15 mouse cellular contexts compared by ENCODE assay signal in the genomic region with DNA sequence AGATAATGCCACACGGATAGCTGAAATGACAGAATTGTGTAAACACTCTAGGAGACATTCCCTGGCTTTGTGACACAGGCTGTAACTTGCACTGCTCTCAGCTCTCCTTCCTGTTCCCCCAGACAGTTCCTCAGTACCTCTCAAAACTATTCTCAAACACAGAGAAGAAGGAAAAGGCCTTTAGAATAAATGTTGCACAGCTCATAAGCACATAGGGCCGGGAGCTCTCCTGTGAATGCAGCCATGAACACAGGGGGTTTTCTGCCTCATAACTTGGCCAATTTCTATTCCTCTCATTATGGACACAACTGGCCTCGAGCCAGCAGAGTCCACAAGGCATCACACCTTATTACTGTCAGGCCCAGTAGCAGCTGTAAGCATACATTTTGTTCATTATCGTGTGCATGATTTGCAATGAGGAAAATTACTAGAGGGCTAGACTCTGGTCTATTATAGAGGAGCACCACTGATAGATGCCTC. TPM values are rescaled to one million over a fixed set of nuclear protein-coding genes. Genes with fewer than 3 reads are reported as not detected.
A peak's percentile ranks its signal among the peaks of the same experiment; 100 is the strongest.
DNase-seq lines count a peak whose midpoint lies in the region; ATAC-seq and TF ChIP-seq lines count a peak whose summit lies in the region.
"Had no signal": no experiment of that assay in that cellular context is flagged by ENCODE, and none has a peak within 500 bp of the region (broad histone marks: within the 10 kb centered on the region; RNA-seq: fewer than 3 reads in every experiment).

No protein-coding gene starts in this region.

- ATAC-seq in midbrain, embryonic 13.5 days, result peak; percentile 75
- no peak for ATAC-seq in midbrain, embryonic 11.5 days (ENCODE audit: low FRiP score)
- ATAC-seq in hindbrain, postnatal 0 days, result peak; percentile 84
- ATAC-seq: intestine, postnatal 0 days; liver, embryonic 12.5 days had no signal

- no peak overlapping the region for H3K4me2 ChIP-seq in midbrain, embryonic 13.5 days (replicated peaks)
- no peak overlapping the region for H3K4me2 ChIP-seq in midbrain, embryonic 11.5 days
- H3K4me2 ChIP-seq in hindbrain, postnatal 0 days (ENCODE audit: low read depth, low read length), result no peak overlapping the region
- H3K4me2 ChIP-seq: embryonic facial prominence, embryonic 15.5 days; liver, embryonic 12.5 days had no signal

- H3K27me3 ChIP-seq in midbrain, embryonic 13.5 days, result no peaks in the 10 kb centered on the region
- H3K27me3 ChIP-seq in midbrain, embryonic 11.5 days (ENCODE audit: control insufficient read depth, insufficient read depth, low read length), result no peaks in the 10 kb centered on the region
- no peaks in the 10 kb centered on the region for H3K27me3 ChIP-seq in hindbrain, postnatal 0 days (ENCODE audit: insufficient read depth, low read length)
- H3K27me3 ChIP-seq in limb, embryonic 10.5 days (ENCODE audit: low read depth, poor library complexity, severe bottlenecking), result no peaks in the 10 kb centered on the region
- H3K27me3 ChIP-seq: embryonic facial prominence, embryonic 15.5 days; liver, embryonic 12.5 days; megakaryocyte, embryonic 14.5 days had no signal

- H3K36me3 ChIP-seq in midbrain, embryonic 13.5 days, result no peaks in the 10 kb centered on the region
- no peaks in the 10 kb centered on the region for H3K36me3 ChIP-seq in midbrain, embryonic 11.5 days (ENCODE audit: control insufficient read depth, insufficient read depth, low read length)
- no peaks in the 10 kb centered on the region for H3K36me3 ChIP-seq in hindbrain, postnatal 0 days (ENCODE audit: insufficient read depth, low read length)
- H3K36me3 ChIP-seq in limb, embryonic 10.5 days, result no peaks in the 10 kb centered on the region
- H3K36me3 ChIP-seq: embryonic facial prominence, embryonic 15.5 days; liver, embryonic 12.5 days had no signal

- no peaks in the 10 kb centered on the region for H3K9me3 ChIP-seq in midbrain, embryonic 13.5 days
- H3K9me3 ChIP-seq in midbrain, embryonic 11.5 days (ENCODE audit: control insufficient read depth, low read length), result no peaks in the 10 kb centered on the region
- H3K9me3 ChIP-seq in hindbrain, postnatal 0 days (ENCODE audit: low read length), result no peaks in the 10 kb centered on the region
- H3K9me3 ChIP-seq in limb, embryonic 10.5 days (replicated peaks), result no peaks in the 10 kb centered on the region
- H3K9me3 ChIP-seq: embryonic facial prominence, embryonic 15.5 days; liver, embryonic 12.5 days; megakaryocyte, embryonic 14.5 days had no signal

- 65% methylated on average over 4 of the region's 4 CpGs for WGBS in midbrain, embryonic 13.5 days
- WGBS in midbrain, embryonic 11.5 days, result 73% methylated on average over 4 of the region's 4 CpGs
- WGBS in hindbrain, postnatal 0 days, result 30% methylated on average over 4 of the region's 4 CpGs
- WGBS in limb, embryonic 10.5 days, result 85% methylated on average over 4 of the region's 4 CpGs

- no peak overlapping the region for H3K9ac ChIP-seq in midbrain, embryonic 13.5 days (replicated peaks)
- H3K9ac ChIP-seq in midbrain, embryonic 11.5 days (ENCODE audit: low read length), result no peak overlapping the region
- H3K9ac ChIP-seq in hindbrain, postnatal 0 days (replicated peaks; ENCODE audit: low read length), result no peak overlapping the region
- H3K9ac ChIP-seq: embryonic facial prominence, embryonic 15.5 days; liver, embryonic 12.5 days had no signal

- DNase-seq in cerebellum, postnatal 14 days, result peak; percentile 66 to 78
- DNase-seq in cerebellum, adult 18-20 months, result no peak
- no peak for DNase-seq in midbrain, embryonic 11.5 days (ENCODE audit: low spot score, missing footprints)
- peak; percentile 85 for DNase-seq in hindbrain, postnatal 0 days (ENCODE audit: low spot score)
- DNase-seq in retina, embryonic 14.5 days (ENCODE audit: low spot score), result peak; percentile 25
- no peak for DNase-seq in limb, embryonic 10.5 days (ENCODE audit: low spot score)
- no peak for DNase-seq in frontal cortex, postnatal 14 days (ENCODE audit: low spot score in 2 of 2)
- DNase-seq: gastrocnemius, postnatal 25 days; kidney, postnatal 14 days; spleen, adult 18-20 months had no signal

- peak overlapping the region; percentile 54 for H3K27ac ChIP-seq in midbrain, embryonic 13.5 days
- H3K27ac ChIP-seq in midbrain, embryonic 11.5 days (ENCODE audit: low read depth, low read length), result no peak overlapping the region
- peak overlapping the region; percentile 76 for H3K27ac ChIP-seq in hindbrain, postnatal 0 days
- no peak overlapping the region for H3K27ac ChIP-seq in limb, embryonic 10.5 days
- H3K27ac ChIP-seq: embryonic facial prominence, embryonic 15.5 days; liver, embryonic 12.5 days had no signal

- H3K4me1 ChIP-seq in midbrain, embryonic 13.5 days (replicated peaks), result 0 out of 2 replicates have a peak, but pooled peaks cover 14% of the 10 kb centered on the region
- peaks cover 6% of the 10 kb centered on the region for H3K4me1 ChIP-seq in midbrain, embryonic 11.5 days (ENCODE audit: control insufficient read depth, insufficient read depth, low read length)
- peaks cover 13% of the 10 kb centered on the region for H3K4me1 ChIP-seq in hindbrain, postnatal 0 days (ENCODE audit: insufficient read depth, low read length)
- no peaks in the 10 kb centered on the region for H3K4me1 ChIP-seq in limb, embryonic 10.5 days

- no peak for TF ChIP-seq CTCF in hindbrain, postnatal 0 days (IDR thresholded peaks at IDR 0.05; ENCODE audit: low read depth)

- H3K4me3 ChIP-seq in midbrain, embryonic 13.5 days (replicated peaks), result no peak overlapping the region
- no peak overlapping the region for H3K4me3 ChIP-seq in midbrain, embryonic 11.5 days (ENCODE audit: low read depth, low read length)
- no peak overlapping the region for H3K4me3 ChIP-seq in hindbrain, postnatal 0 days (ENCODE audit: low read length)
- H3K4me3 ChIP-seq in limb, embryonic 10.5 days, result no peak overlapping the region
- H3K4me3 ChIP-seq: embryonic facial prominence, embryonic 15.5 days; liver, embryonic 12.5 days; megakaryocyte, embryonic 14.5 days had no signal

RNA-seq across cellular contexts. Expression of a gene that starts 9.2 kb away (rescaled TPM):
- polyA plus RNA-seq in midbrain, embryonic 13.5 days (2015; fragmentation: Nextera tagmentation; extraction: Ambion mirVana), result 0.81 and 0.82 TPM in 2 replicates
- polyA plus RNA-seq in midbrain, embryonic 11.5 days (2014; fragmentation: Nextera tagmentation; extraction: Ambion mirVana), result 2.4 and 2.8 TPM in 2 replicates
- total RNA-seq in hindbrain, postnatal 0 days (2014; rRNA removed), result 0.29 and 0.78 TPM in 2 replicates
- 0.42 and 0.54 TPM in 2 replicates for polyA plus RNA-seq in hindbrain, postnatal 0 days (2015; fragmentation: Nextera tagmentation; extraction: Ambion mirVana)
- polyA plus RNA-seq in limb, embryonic 10.5 days (2016; fragmentation: Nextera tagmentation; extraction: Ambion mirVana), result 1.1 and 1.6 TPM in 2 replicates

Comparison
In these comparisons a context has a peak if more than half of its experiments do, and no peak if none do; other contexts are left out.
1. DNase-seq: peak in cerebellum, postnatal 14 days (2 of 2), hindbrain, postnatal 0 days (single experiment) and retina, embryonic 14.5 days (single experiment); none in cerebellum, adult 18-20 months (0 of 2), midbrain, embryonic 11.5 days (single experiment), limb, embryonic 10.5 days (single experiment) and frontal cortex, postnatal 14 days (0 of 2).
2. H3K27ac ChIP-seq: peak in midbrain, embryonic 13.5 days (single experiment) and hindbrain, postnatal 0 days (single experiment); none in midbrain, embryonic 11.5 days (single experiment) and limb, embryonic 10.5 days (single experiment).